Mouse (Mus musculus) cerebellum, adult 9-10 months (tissue): ENCODE data around the gene Pcp4.
"Not testable (repeated sequence)": the region's sequence is repeated elsewhere in the genome, so short reads cannot be mapped to it uniquely, and the experiment has no call there.

ENCODE experiments used
- DNase-seq: peaks from one replicate; pipeline ENCODE4 v3.0.0; 2022

The Pcp4 gene

GRCm38 (mm10) chr16:96467445-96467844, at the start of gene Pcp4:
Gene Pcp4 (plus strand): TSS chr16:96467606.
- DNase-seq: peak; percentile 84

- no peak for DNase-seq
These were observed 42.4 kb upstream of the Pcp4 start for GRCm38 (mm10) chr16:96425044-96425443.

GRCm38 (mm10) chr16:96426671-96427070, 40.7 kb upstream of the Pcp4 start:
- no peak for DNase-seq

GRCm38 (mm10) chr16:96429046-96429445, 38.4 kb upstream of the Pcp4 start:
- no peak for DNase-seq

GRCm38 (mm10) chr16:96433266-96433665, 34.1 kb upstream of the Pcp4 start:
- DNase-seq: no peak

GRCm38 (mm10) chr16:96434024-96434785, 33.2 kb upstream of the Pcp4 start:
- DNase-seq: no peak

GRCm38 (mm10) chr16:96438946-96439345, 28.5 kb upstream of the Pcp4 start:
- DNase-seq: no peak

- no peak for DNase-seq
These were observed 27.7 kb upstream of the Pcp4 start for GRCm38 (mm10) chr16:96439682-96440081.

GRCm38 (mm10) chr16:96440871-96441270, 26.5 kb upstream of the Pcp4 start:
- no peak for DNase-seq

GRCm38 (mm10) chr16:96441826-96442225, 25.6 kb upstream of the Pcp4 start:
- DNase-seq: no peak

GRCm38 (mm10) chr16:96443468-96443867, 23.9 kb upstream of the Pcp4 start, which contains the start of gene Itgb2l:
Gene Itgb2l (minus strand): TSS chr16:96443619.
- no peak for DNase-seq

- DNase-seq: not testable (repeated sequence)
These were observed 16.5 kb upstream of the Pcp4 start for GRCm38 (mm10) chr16:96450871-96451270.

GRCm38 (mm10) chr16:96454086-96454485, 13.3 kb upstream of the Pcp4 start:
- no peak for DNase-seq

GRCm38 (mm10) chr16:96457612-96458011, 9.8 kb upstream of the Pcp4 start:
- DNase-seq: peak; percentile 13

- DNase-seq: no peak
These were observed 8.1 kb upstream of the Pcp4 start for GRCm38 (mm10) chr16:96459356-96459755.

GRCm38 (mm10) chr16:96460788-96461187, 6.6 kb upstream of the Pcp4 start:
- DNase-seq: no peak

GRCm38 (mm10) chr16:96468011-96468410, 605 bp downstream of the Pcp4 start:
- DNase-seq: no peak

- peak; percentile 20 for DNase-seq
These were observed 1.3 kb downstream of the Pcp4 start for GRCm38 (mm10) chr16:96468698-96469097.

GRCm38 (mm10) chr16:96469640-96470039, 2.2 kb downstream of the Pcp4 start:
- no peak for DNase-seq

GRCm38 (mm10) chr16:96472361-96472760, 5.0 kb downstream of the Pcp4 start:
- DNase-seq: no peak

- DNase-seq: no peak
These were observed 5.4 kb downstream of the Pcp4 start for GRCm38 (mm10) chr16:96472816-96473215.

- no peak for DNase-seq
These were observed 6.8 kb downstream of the Pcp4 start for GRCm38 (mm10) chr16:96474185-96474584.

- no peak for DNase-seq
These were observed 14.4 kb downstream of the Pcp4 start for GRCm38 (mm10) chr16:96481791-96482190.

- no peak for DNase-seq
These were observed 19.7 kb downstream of the Pcp4 start for GRCm38 (mm10) chr16:96487007-96487684.
